ENCODE assay signal across 19 mouse cellular contexts in genomic region chr19:7470643-7471042, GRCm38 (mm10). TPM values are rescaled to one million over a fixed set of nuclear protein-coding genes. Genes with fewer than 3 reads are reported as not detected.
A peak's percentile ranks its signal among the peaks of the same experiment; 100 is the strongest.
DNase-seq lines count a peak whose midpoint lies in the region; ATAC-seq and TF ChIP-seq lines count a peak whose summit lies in the region.
"Had no signal": no experiment of that assay in that cellular context is flagged by ENCODE, and none has a peak within 500 bp of the region (broad histone marks: within the 10 kb centered on the region; RNA-seq: fewer than 3 reads in every experiment).

No protein-coding gene starts in this region.

- H3K27ac ChIP-seq in heart, embryonic 15.5 days, result 0 out of 2 replicates have a peak overlapping the region, but pooled peaks have one; percentile 9
- peak overlapping the region; percentile 58; the same call in 1 of the 2 replicates for H3K27ac ChIP-seq in kidney, postnatal 0 days
- no peak overlapping the region for H3K27ac ChIP-seq in MEL (ENCODE audit: control insufficient read depth, low read depth, low read length)
- H3K27ac ChIP-seq: forebrain, embryonic 15.5 days; heart, embryonic 13.5 days; hindbrain, embryonic 12.5 days had no signal

- H3K9me3 ChIP-seq in heart, embryonic 15.5 days (replicated peaks), result no peaks in the 10 kb centered on the region
- no peaks in the 10 kb centered on the region for H3K9me3 ChIP-seq in kidney, postnatal 0 days (replicated peaks; ENCODE audit: low read length)
- no peaks in the 10 kb centered on the region for H3K9me3 ChIP-seq in MEL (replicated peaks; ENCODE audit: insufficient read depth, low read length)
- H3K9me3 ChIP-seq: forebrain, embryonic 15.5 days; heart, embryonic 13.5 days; hindbrain, embryonic 12.5 days had no signal

- WGBS in heart, embryonic 15.5 days, result 84% methylated on average over 2 of the region's 2 CpGs
- WGBS in kidney, postnatal 0 days, result 78% methylated on average over 2 of the region's 2 CpGs

- ATAC-seq in heart, embryonic 15.5 days (replicated peaks; ENCODE audit: insufficient number of reproducible peaks, insufficient read depth, low FRiP score, low read depth), result no peak
- no peak for ATAC-seq in kidney, postnatal 0 days (replicated peaks; ENCODE audit: low FRiP score, low read depth)
- ATAC-seq: forebrain, embryonic 15.5 days; hindbrain, embryonic 16.5 days; inflammation-experienced regulatory T-cells, adult 6 months had no signal

- H3K4me3 ChIP-seq in heart, embryonic 15.5 days, result no peak overlapping the region
- H3K4me3 ChIP-seq in kidney, postnatal 0 days (replicated peaks; ENCODE audit: low read depth, low read length), result no peak overlapping the region
- no peak overlapping the region for H3K4me3 ChIP-seq in MEL (ENCODE audit: control insufficient read depth in 1 of 2, insufficient read depth in 1 of 2, low read depth in 2 of 2, low read length in 2 of 2)
- H3K4me3 ChIP-seq: forebrain, embryonic 15.5 days; heart, embryonic 13.5 days; hindbrain, embryonic 12.5 days had no signal

- peaks cover 16% of the 10 kb centered on the region for H3K36me3 ChIP-seq in heart, embryonic 15.5 days
- 0 out of 2 replicates have a peak, but pooled peaks cover 2% of the 10 kb centered on the region for H3K36me3 ChIP-seq in kidney, postnatal 0 days (ENCODE audit: insufficient read depth, low read length)
- peaks cover 12 to 24% of the 10 kb centered on the region in 2 experiments for H3K36me3 ChIP-seq in MEL (ENCODE audit: control insufficient read depth in 1 of 2, insufficient read depth in 2 of 2, low read length in 2 of 2)

- H3K4me1 ChIP-seq in heart, embryonic 15.5 days (replicated peaks), result peaks cover 4% of the 10 kb centered on the region; the same call in 1 of the 2 replicates
- H3K4me1 ChIP-seq in kidney, postnatal 0 days (replicated peaks; ENCODE audit: insufficient read depth, low read length), result 0 out of 2 replicates have a peak, but pooled peaks cover 7% of the 10 kb centered on the region
- H3K4me1 ChIP-seq in MEL (ENCODE audit: control insufficient read depth in 1 of 2, insufficient read depth in 2 of 2, low read length in 2 of 2), result peaks cover 0 to 15% of the 10 kb centered on the region in 2 experiments; a peak in 1 of 4 replicates
- H3K4me1 ChIP-seq: hindbrain, embryonic 12.5 days had no signal

- no peak for TF ChIP-seq POLR2A in MEL (IDR thresholded peaks at IDR 0.05; ENCODE audit: control insufficient read depth in 1 of 2, insufficient read depth in 1 of 2, low read depth in 1 of 2, low read length in 2 of 2, poor library complexity in 1 of 2)

- no peak overlapping the region for H3K4me2 ChIP-seq in heart, embryonic 15.5 days
- no peak overlapping the region for H3K4me2 ChIP-seq in kidney, postnatal 0 days (ENCODE audit: low read length)
- H3K4me2 ChIP-seq: forebrain, embryonic 15.5 days; heart, embryonic 13.5 days; hindbrain, embryonic 12.5 days had no signal

- peaks cover 4% of the 10 kb centered on the region for H3K79me2 ChIP-seq in MEL (ENCODE audit: control insufficient read depth, insufficient read depth, low read length, poor library complexity)

- TF ChIP-seq EP300 in MEL (IDR thresholded peaks at IDR 0.05; ENCODE audit: low read depth in 1 of 2, low read length in 2 of 2), result no peak

- no peak for DNase-seq in heart, adult 9 months (ENCODE audit: low spot score in 2 of 2)
- no peak for DNase-seq in kidney, postnatal 0 days (ENCODE audit: low spot score)
- no peak for DNase-seq in kidney, adult 8-10 months
- no peak for DNase-seq in MEL (ENCODE audit: low read depth, low spot score)
- no peak for DNase-seq in right cerebral cortex, postnatal 4 days
- DNase-seq: adrenal gland, adult 8-10 months; adrenal gland, postnatal 36 days; cerebellum, adult 2 months; cerebellum, postnatal 10 days; gastrocnemius, postnatal 25 days; heart, postnatal 10 days; heart, postnatal 4 days had no signal

- no peak for TF ChIP-seq RAD21 in MEL (IDR thresholded peaks at IDR 0.05; ENCODE audit: low read depth, low read length)

- TF ChIP-seq CTCF in kidney, postnatal 0 days (IDR thresholded peaks at IDR 0.05; ENCODE audit: low read depth), result no peak
- TF ChIP-seq CTCF in MEL (IDR thresholded peaks at IDR 0.05 in 2 of 3, conservative IDR thresholded peaks at IDR 0.05 in 1 of 3; ENCODE audit: control insufficient read depth in 1 of 3, insufficient read depth in 1 of 3, low read depth in 2 of 3, low read length in 3 of 3, poor library complexity in 1 of 3, severe bottlenecking in 1 of 3), result no peak

- H3K9ac ChIP-seq in heart, embryonic 15.5 days, result no peak overlapping the region
- no peak overlapping the region for H3K9ac ChIP-seq in kidney, postnatal 0 days (ENCODE audit: low read depth, low read length)
- no peak overlapping the region for H3K9ac ChIP-seq in MEL (ENCODE audit: control insufficient read depth, low read depth, low read length, poor library complexity, severe bottlenecking)
- H3K9ac ChIP-seq: forebrain, embryonic 15.5 days; heart, embryonic 13.5 days; hindbrain, embryonic 12.5 days had no signal

- no peaks in the 10 kb centered on the region for H3K27me3 ChIP-seq in heart, embryonic 15.5 days
- no peaks in the 10 kb centered on the region for H3K27me3 ChIP-seq in kidney, postnatal 0 days (ENCODE audit: insufficient read depth, low read length)
- H3K27me3 ChIP-seq in MEL (ENCODE audit: control insufficient read depth in 1 of 2, insufficient read depth in 2 of 2, low read length in 2 of 2), result no peaks in the 10 kb centered on the region
- H3K27me3 ChIP-seq: CH12.LX; forebrain, embryonic 15.5 days; heart, embryonic 13.5 days; hindbrain, embryonic 12.5 days had no signal

TF ChIP-seq in MEL, 35 proteins besides CTCF, POLR2A, EP300 and RAD21:
- TF ChIP-seq SIN3A (IDR thresholded peaks at IDR 0.05; ENCODE audit: low read length), result 0 out of 2 replicates have a peak, but pooled peaks have one; percentile 16
- no peak for TF ChIP-seq USF1 (IDR thresholded peaks at IDR 0.05; ENCODE audit: low read depth, low read length)
- TF ChIP-seq CHD1 (IDR thresholded peaks at IDR 0.05; ENCODE audit: low read depth, low read length), result no peak
- no peak for TF ChIP-seq MEF2A (IDR thresholded peaks at IDR 0.05; ENCODE audit: extremely low read depth, insufficient replicate concordance, low read depth, low read length, poor library complexity, severe bottlenecking)
- TF ChIP-seq HCFC1 (IDR thresholded peaks at IDR 0.05; ENCODE audit: low read depth, low read length), result no peak
- TF ChIP-seq MYB (IDR thresholded peaks at IDR 0.05; ENCODE audit: low read depth, low read length), result no peak
- TF ChIP-seq ETS1 (IDR thresholded peaks at IDR 0.05; ENCODE audit: low read depth, low read length), result peak; percentile 61; the same call in 1 of the 2 replicates

RNA-seq across cellular contexts. Expression of gene Rtn3, which starts 12.4 kb away (rescaled TPM):
- polyA plus RNA-seq in heart, embryonic 15.5 days (2015; fragmentation: Nextera tagmentation; extraction: Ambion mirVana), result 127 and 137 TPM in 2 replicates
- polyA plus RNA-seq in kidney, postnatal 0 days (2015; fragmentation: Nextera tagmentation; extraction: Ambion mirVana), result 195 and 196 TPM in 2 replicates
- 33.4 and 38.4 TPM in 2 replicates for total RNA-seq in MEL (2012; rRNA removed)
- polyA plus RNA-seq in MEL (2012; ENCODE audit: insufficient read depth in 1 of 2, insufficient read length in 2 of 2, low read depth in 1 of 2, low replicate concordance in 2 of 2, missing spikeins in 1 of 2), result 100 to 1,000 TPM in 1 of 2 experiments, not detected in 1; 118 TPM

RNA-seq across cellular contexts. Expression of gene Atl3, which starts 23.2 kb away (rescaled TPM):
- polyA plus RNA-seq in heart, embryonic 15.5 days (2015; fragmentation: Nextera tagmentation; extraction: Ambion mirVana), result 8.7 and 9.0 TPM in 2 replicates
- 11.1 and 14.8 TPM in 2 replicates for polyA plus RNA-seq in kidney, postnatal 0 days (2015; fragmentation: Nextera tagmentation; extraction: Ambion mirVana)
- total RNA-seq in MEL (2012; rRNA removed), result 12.7 and 16.4 TPM in 2 replicates
- polyA plus RNA-seq in MEL (2012; ENCODE audit: insufficient read depth in 1 of 2, insufficient read length in 2 of 2, low read depth in 1 of 2, low replicate concordance in 2 of 2, missing spikeins in 1 of 2), result 10 to 100 TPM in 1 of 2 experiments, not detected in 1; 15.3 TPM

RNA-seq across cellular contexts. Expression of gene 2700081O15Rik, which starts 53.2 kb away (rescaled TPM):
- polyA plus RNA-seq in heart, embryonic 15.5 days (2015; fragmentation: Nextera tagmentation; extraction: Ambion mirVana), result 3.3 and 4.7 TPM in 2 replicates
- polyA plus RNA-seq in kidney, postnatal 0 days (2015; fragmentation: Nextera tagmentation; extraction: Ambion mirVana), result 4.8 and 5.2 TPM in 2 replicates
- 10.7 and 14.1 TPM in 2 replicates for total RNA-seq in MEL (2012; rRNA removed)
- 10 to 100 TPM in 1 of 2 experiments, not detected in 1; 18.0 TPM for polyA plus RNA-seq in MEL (2012; ENCODE audit: insufficient read depth in 1 of 2, insufficient read length in 2 of 2, low read depth in 1 of 2, low replicate concordance in 2 of 2, missing spikeins in 1 of 2)
